Mouse (Mus musculus) right cerebral cortex, adult 2 months (tissue): ENCODE measurements around the gene Chpf.

ENCODE experiments used
- DNase-seq, 2 experiments: peaks; one replicate each; pipeline ENCODE4 v3.0.0; 2021 to 2022; ENCODE audit warnings: low spot score in 2 of 2

Gene Chpf

GRCm38 (mm10) chr1:75442171-75442570 is 36.9 kb downstream of the Chpf start:
- DNase-seq = no peak

- no peak for DNase-seq
These were observed 37.6 kb downstream of the Chpf start for GRCm38 (mm10) chr1:75441471-75441996.

- no peak for DNase-seq
These were observed 38.4 kb downstream of the Chpf start for GRCm38 (mm10) chr1:75440661-75441060.

- no peak for DNase-seq
These were observed 40.3 kb downstream of the Chpf start for GRCm38 (mm10) chr1:75438782-75439181.

GRCm38 (mm10) chr1:75435475-75436328 is 43.4 kb downstream of the Chpf start, which contains the start of gene Gmppa:
Gene Gmppa, plus strand, starts transcription at chr1:75435930.
- peak; percentile 89 to 92 for DNase-seq

- DNase-seq = peak; percentile 57 to 60
These were observed 53.2 kb downstream of the Chpf start for GRCm38 (mm10) chr1:75425796-75426471.
